Comparison of ENCODE assay signal across 7 mouse cellular contexts in the genomic region with DNA sequence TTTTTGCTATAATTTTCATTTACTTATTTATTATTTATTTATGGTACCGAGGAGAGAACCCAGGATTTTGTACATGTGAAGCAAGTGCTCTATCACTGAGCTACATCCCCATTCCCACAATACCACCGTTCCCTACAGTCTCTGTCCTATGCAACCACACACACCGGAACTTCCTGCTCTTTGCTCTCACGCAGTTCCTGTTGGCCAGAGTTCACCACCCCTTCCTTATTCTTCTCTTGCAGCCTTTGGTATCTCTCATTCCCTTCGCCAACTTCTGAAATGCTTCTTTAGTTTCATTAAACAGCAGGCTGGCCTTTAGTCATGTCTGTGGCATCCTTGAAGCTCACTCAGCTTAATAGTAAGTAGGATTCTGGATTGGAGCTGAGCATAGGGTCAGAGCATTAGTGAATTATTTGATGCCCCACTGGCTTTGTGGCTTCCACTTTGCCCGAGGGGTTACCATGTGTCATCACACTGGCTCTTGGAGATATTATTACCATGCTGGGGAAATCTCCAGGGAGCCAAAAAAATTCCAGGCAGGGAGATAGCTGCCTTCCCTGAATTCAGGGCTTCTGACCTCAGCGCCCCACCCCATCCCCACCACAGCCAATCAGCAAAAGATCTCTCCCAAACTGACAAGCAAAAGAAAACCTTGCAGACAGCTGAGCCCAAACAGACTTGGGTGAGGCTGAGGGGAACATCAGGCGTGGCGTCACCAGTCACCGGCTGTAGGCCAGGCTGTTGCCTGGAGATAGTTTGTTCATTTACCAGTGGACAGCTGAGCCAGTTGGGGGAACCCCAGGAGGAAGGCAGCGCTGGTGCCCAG. TPM values are rescaled to one million over a fixed set of nuclear protein-coding genes. Genes with fewer than 3 reads are reported as not detected.
A peak's percentile ranks its signal among the peaks of the same experiment; 100 is the strongest.
DNase-seq lines count a peak whose midpoint lies in the region; TF ChIP-seq lines count a peak whose summit lies in the region.

No protein-coding gene starts in this region.

- no peak for TF ChIP-seq CTCF in heart, adult 2 months (IDR thresholded peaks at IDR 0.05)

- peak; percentile 82 for DNase-seq in 3134 (ENCODE audit: extremely low read depth, insufficient read length, low spot score)
- peak; percentile 47 for DNase-seq in B cell, adult 2 months
- peak; percentile 65 to 74 for DNase-seq in heart, adult 2 months
- peak; percentile 66 to 69 for DNase-seq in lung, adult 18-20 months
- no peak for DNase-seq in frontal cortex, postnatal 14 days (ENCODE audit: low spot score in 2 of 2)
- DNase-seq in ovary, postnatal 10 days (ENCODE audit: low spot score) = no peak
- DNase-seq in c-Kit-positive CD71-positive TER-119-positive erythroid progenitor cells, embryonic 14.5 days (ENCODE audit: low spot score) = no peak

- H3K27me3 ChIP-seq in heart, adult 2 months (ENCODE audit: control insufficient read depth, insufficient read depth, low read length) = no peaks in the 10 kb centered on the region

- no peaks in the 10 kb centered on the region for H3K36me3 ChIP-seq in heart, adult 2 months (ENCODE audit: control insufficient read depth, insufficient read depth, low read length)

- H3K4me1 ChIP-seq in heart, adult 2 months (ENCODE audit: control insufficient read depth, insufficient read depth, low read length) = no peaks in the 10 kb centered on the region

- H3K9ac ChIP-seq in heart, adult 2 months (ENCODE audit: low read depth, low read length) = no peak overlapping the region

- intact Hi-C loops in heart, adult 2 months (cut with DNase I) = no loop called here

- 45% methylated on average over 11 of the region's 11 CpGs for WGBS in heart, adult 2 months

- no peak for TF ChIP-seq POLR2A in heart, adult 2 months (IDR thresholded peaks at IDR 0.05; ENCODE audit: insufficient read depth, low read depth, low read length)

- no peak overlapping the region for H3K4me3 ChIP-seq in heart, adult 2 months

- H3K27ac ChIP-seq in heart, adult 2 months = peak overlapping the region; percentile 39

- TF ChIP-seq EP300 in heart, adult 2 months (IDR thresholded peaks at IDR 0.05; ENCODE audit: insufficient read depth, low read depth, low read length) = no peak

- no peaks in the 10 kb centered on the region for H3K79me2 ChIP-seq in heart, adult 2 months (replicated peaks; ENCODE audit: control insufficient read depth, insufficient read depth, low read length)

RNA-seq across cellular contexts. Expression of gene Fos, which starts 23.8 kb away (rescaled TPM):
- 1 to 10 TPM; 3.0 to 5.7 TPM for total RNA-seq in heart, adult 2 months (2021)
- polyA plus RNA-seq in heart, adult 2 months (2012; rRNA removed) = 9.1 and 12.6 TPM in 2 replicates

Comparison
In these comparisons a context has a peak if more than half of its experiments do, and no peak if none do; other contexts are left out.
1. DNase-seq: peak in 3134 (single experiment), B cell, adult 2 months (2 of 2), heart, adult 2 months (2 of 2) and lung, adult 18-20 months (2 of 2); none in frontal cortex, postnatal 14 days (0 of 2), ovary, postnatal 10 days (single experiment) and c-Kit-positive CD71-positive TER-119-positive erythroid progenitor cells, embryonic 14.5 days (single experiment).